Mouse (Mus musculus) stomach, embryonic 16.5 days (tissue): ENCODE data around the gene Gm17606. TPM values are rescaled to one million over a fixed set of nuclear protein-coding genes. Genes with fewer than 3 reads are reported as not detected.

Experiments
- ATAC-seq: fragments of 200-750 bp; cut with Nextera tagmentation; 2 replicates; pipeline ENCODE4 v1.8.0; 2017; ENCODE audit warnings: moderate number of reproducible peaks, moderate TSS enrichment; ENCODE audit not compliant: insufficient read depth, low FRiP score
- H3K27ac ChIP-seq: fragments of 300-500 bp; sonication (generic); 2 replicates; pipeline ENCODE4 v1.5.1; 2014; ENCODE audit warnings: low read length
- H3K27me3 ChIP-seq: fragments of 300-500 bp; sonication (generic); 2 replicates; pipeline ENCODE4 v1.6.1; 2014; ENCODE audit warnings: low read length, control low read depth, mixed read lengths; ENCODE audit not compliant: control insufficient read depth, insufficient read depth
- H3K36me3 ChIP-seq: fragments of 300-500 bp; sonication (generic); 2 replicates; pipeline ENCODE4 v1.6.1; 2014; ENCODE audit warnings: low read length; ENCODE audit not compliant: control insufficient read depth, insufficient read depth
- H3K4me1 ChIP-seq: fragments of 300-500 bp; sonication (generic); 2 replicates; pipeline ENCODE4 v1.6.1; 2014; ENCODE audit warnings: low read length, control low read depth, mixed read lengths; ENCODE audit not compliant: control insufficient read depth, insufficient read depth
- H3K4me2 ChIP-seq: fragments of 300-500 bp; sonication (generic); 2 replicates; pipeline ENCODE4 v1.6.1; 2014; ENCODE audit warnings: low read depth, low read length, mixed read lengths
- H3K4me3 ChIP-seq: fragments of 300-500 bp; sonication (generic); replicated peaks from 2 replicates; pipeline ENCODE4 v1.5.1; 2014; ENCODE audit warnings: mild to moderate bottlenecking, low read length
- H3K9ac ChIP-seq: fragments of 300-500 bp; sonication (generic); 2 replicates; pipeline ENCODE4 v1.6.1; 2014; ENCODE audit warnings: low read length
- H3K9me3 ChIP-seq: fragments of 300-500 bp; sonication (generic); replicated peaks from 2 replicates; pipeline ENCODE4 v1.6.1; 2016; ENCODE audit warnings: low read length, control low read depth; ENCODE audit not compliant: control insufficient read depth
- WGBS: fragments of 180-500 bp; shearing (Covaris S2); extraction: QIAGEN DNeasy Blood & Tissue Kit; methylation state at CpG from one replicate; pipeline ENCODE4 v1.1.7; 2014; 5-methylcytosine and 5-hydroxymethylcytosine counted together
- polyA plus RNA-seq: library from polyadenylated mRNA; unstranded; fragments of >200 nt; fragmentation: Nextera tagmentation; extraction: Ambion mirVana; gene quantifications from 2 replicates; pipeline ENCODE4 v1.2.1, GENCODE M21; 2015

The Gm17606 gene
- polyA plus RNA-seq, 1 experiment from 2014 or later = not detected

DNA sequence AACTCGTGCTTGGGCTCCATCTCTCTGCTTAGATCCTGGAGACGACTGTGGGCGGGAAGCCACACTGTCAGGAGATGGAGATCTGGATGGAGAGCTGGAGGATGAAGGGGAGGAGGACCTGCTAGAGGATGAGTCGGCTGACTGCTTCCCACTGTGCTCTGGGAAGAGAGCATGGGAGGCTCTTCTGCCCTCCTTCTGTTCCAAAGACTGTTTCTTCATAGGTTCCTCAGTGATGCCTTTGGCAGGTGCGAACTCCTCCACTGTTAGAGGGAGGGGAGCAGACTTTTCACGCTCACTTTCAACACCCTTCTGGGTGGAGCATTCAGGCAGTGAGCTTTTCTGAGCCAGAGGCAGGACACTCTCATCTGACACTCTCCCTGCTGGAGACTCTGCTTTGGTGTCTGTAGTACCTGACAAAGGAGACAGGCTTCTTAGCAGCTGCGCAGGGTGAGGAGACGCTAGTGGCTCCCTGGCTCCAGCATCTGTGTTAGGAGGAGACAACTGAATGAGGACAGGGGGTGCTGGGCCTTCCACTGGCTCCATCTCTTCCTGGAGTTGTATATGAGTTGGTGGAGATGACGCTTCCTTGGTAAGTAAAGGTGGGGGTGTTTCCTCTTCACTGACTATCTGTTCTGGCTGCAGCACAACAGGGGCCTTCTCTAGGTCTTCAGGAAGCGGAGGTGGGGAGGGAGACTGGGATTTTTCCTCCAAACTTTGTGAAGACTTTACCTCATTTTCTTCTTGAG, 23.9 kb downstream of the Gm17606 start:
- no peak for ATAC-seq
- WGBS = 92% methylated on average over 10 of the region's 10 CpGs
- Histone ChIP-seq H3K4me2 (no peak overlapping the region), H3K4me3 (no peak overlapping the region), H3K27ac (no peak overlapping the region), H3K9me3 (no peaks in the 10 kb centered on the region), H3K4me1 (no peaks in the 10 kb centered on the region), H3K9ac (no peak overlapping the region), H3K27me3 (no peaks in the 10 kb centered on the region), H3K36me3 (peaks cover 47% of the 10 kb centered on the region)

DNA sequence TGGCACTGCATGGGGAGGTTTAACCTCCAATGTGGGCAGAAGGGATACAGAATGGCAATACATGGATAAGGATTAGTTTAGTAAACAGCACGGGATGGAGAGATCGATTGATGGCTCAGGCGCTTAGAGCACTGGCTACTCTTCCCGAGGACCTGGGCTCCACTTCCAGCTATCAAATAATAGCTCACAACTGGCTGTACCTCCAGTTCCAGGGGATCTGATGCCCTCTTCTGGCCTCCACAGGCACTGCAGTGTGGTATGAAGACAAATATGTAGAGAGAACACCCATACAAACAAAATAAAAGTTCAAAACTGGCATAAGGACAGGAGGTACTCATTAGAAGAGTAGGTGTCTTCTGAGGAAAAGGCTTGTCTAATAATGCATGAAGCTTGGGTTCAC, 28.6 kb downstream of the Gm17606 start:
- no peak overlapping the region for H3K9ac ChIP-seq
- ATAC-seq = no peak
- no peak overlapping the region for H3K4me2 ChIP-seq
- 79% methylated on average over 4 of the region's 4 CpGs for WGBS
- no peaks in the 10 kb centered on the region for H3K4me1 ChIP-seq
- no peak overlapping the region for H3K4me3 ChIP-seq
- H3K9me3 ChIP-seq = no peaks in the 10 kb centered on the region
- no peak overlapping the region for H3K27ac ChIP-seq
- H3K36me3 ChIP-seq = peaks cover 27% of the 10 kb centered on the region
- H3K27me3 ChIP-seq = no peaks in the 10 kb centered on the region

- H3K4me2 ChIP-seq = no peak overlapping the region
- H3K36me3 ChIP-seq = peaks cover 22% of the 10 kb centered on the region
- 72% methylated on average over 2 of the region's 2 CpGs for WGBS
- H3K9ac ChIP-seq = no peak overlapping the region
- H3K4me3 ChIP-seq = no peak overlapping the region
- ATAC-seq = no peak
- H3K4me1 ChIP-seq = no peaks in the 10 kb centered on the region
- no peaks in the 10 kb centered on the region for H3K27me3 ChIP-seq
- no peaks in the 10 kb centered on the region for H3K9me3 ChIP-seq
- no peak overlapping the region for H3K27ac ChIP-seq
Measured at GRCm38 (mm10) chr14:54674317-54674716, 33.6 kb downstream of the Gm17606 start.

DNA sequence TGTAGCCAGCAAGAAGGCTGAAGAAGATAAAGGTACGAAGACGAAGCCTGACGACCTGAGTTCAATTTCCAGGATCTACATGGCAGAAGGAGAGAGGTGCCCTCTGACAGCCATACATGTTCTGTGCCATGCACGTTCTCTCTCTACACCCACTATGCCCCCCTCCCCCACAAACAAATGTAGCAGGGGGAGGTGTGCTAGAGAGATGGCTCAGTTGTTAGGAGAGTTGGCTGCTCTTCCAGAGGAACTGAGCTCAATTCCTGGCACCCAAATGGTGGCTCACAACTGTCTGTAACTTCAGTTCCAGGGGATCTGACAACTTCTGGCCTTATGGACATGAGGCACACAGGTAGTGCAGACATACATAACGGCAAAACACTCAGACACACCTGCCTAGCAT, 35.5 kb downstream of the Gm17606 start:
- H3K9me3 ChIP-seq = no peaks in the 10 kb centered on the region
- H3K27me3 ChIP-seq = no peaks in the 10 kb centered on the region
- no peak overlapping the region for H3K27ac ChIP-seq
- no peak overlapping the region for H3K4me2 ChIP-seq
- WGBS = 82% methylated on average over 5 of the region's 5 CpGs
- no peak for ATAC-seq
- peaks cover 18% of the 10 kb centered on the region for H3K36me3 ChIP-seq
- no peak overlapping the region for H3K4me3 ChIP-seq
- H3K9ac ChIP-seq = no peak overlapping the region
- no peaks in the 10 kb centered on the region for H3K4me1 ChIP-seq

GRCm38 (mm10) chr14:54678657-54679304, 38.0 kb downstream of the Gm17606 start:
- Histone ChIP-seq H3K4me3 (no peak overlapping the region), H3K9me3 (no peaks in the 10 kb centered on the region), H3K36me3 (peaks cover 18% of the 10 kb centered on the region), H3K9ac (no peak overlapping the region), H3K4me1 (no peaks in the 10 kb centered on the region), H3K27ac (no peak overlapping the region), H3K27me3 (no peaks in the 10 kb centered on the region), H3K4me2 (no peak overlapping the region)
- WGBS = 80% methylated on average over 16 of the region's 16 CpGs
- no peak for ATAC-seq

DNA sequence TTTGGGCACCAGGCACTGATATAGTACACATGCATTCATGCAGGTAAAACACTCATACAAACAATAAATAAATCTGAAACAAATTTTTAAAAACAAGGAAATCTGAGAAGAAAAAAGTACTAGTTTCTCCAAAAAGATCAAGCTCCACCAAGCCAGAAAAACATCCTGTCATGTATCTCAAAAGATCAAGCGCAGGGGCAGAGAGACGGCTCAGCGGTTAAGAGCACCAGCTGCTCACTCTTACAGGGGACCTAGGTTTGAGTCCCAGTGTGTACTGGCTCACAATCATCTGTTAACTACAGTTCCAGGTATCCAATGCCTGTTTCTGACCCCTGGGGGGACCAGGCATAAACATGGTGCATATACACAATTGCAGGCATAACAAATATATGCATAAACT, 41.6 kb downstream of the Gm17606 start:
- H3K27ac ChIP-seq = no peak overlapping the region
- WGBS = 86% methylated on average over 3 of the region's 3 CpGs
- peaks cover 8% of the 10 kb centered on the region for H3K4me1 ChIP-seq
- H3K4me2 ChIP-seq = no peak overlapping the region
- ATAC-seq = no peak
- peaks cover 3% of the 10 kb centered on the region for H3K36me3 ChIP-seq
- H3K9me3 ChIP-seq = no peaks in the 10 kb centered on the region
- no peaks in the 10 kb centered on the region for H3K27me3 ChIP-seq
- H3K9ac ChIP-seq = no peak overlapping the region
- no peak overlapping the region for H3K4me3 ChIP-seq

DNA sequence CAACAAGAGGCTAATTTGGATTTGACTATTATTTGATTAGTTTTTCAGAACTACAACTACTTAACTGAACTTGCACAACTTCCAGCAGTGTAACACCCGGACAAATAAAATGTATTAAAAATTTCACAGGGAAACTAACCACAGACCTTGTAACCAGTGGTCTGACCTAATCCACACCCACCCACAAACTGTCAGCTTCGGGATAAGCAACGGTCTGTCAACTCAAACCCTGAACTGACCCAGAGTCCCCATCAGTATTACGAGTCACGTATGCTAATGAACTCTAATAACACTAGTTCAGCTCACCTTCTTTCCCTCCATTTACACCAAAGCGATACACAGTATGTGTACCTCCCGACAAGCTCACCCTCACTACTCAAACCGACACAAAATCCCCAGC, 44.7 kb downstream of the Gm17606 start:
- no peaks in the 10 kb centered on the region; the same call in 1 of the 2 replicates for H3K36me3 ChIP-seq
- H3K4me1 ChIP-seq = peaks cover 18% of the 10 kb centered on the region
- peak overlapping the region; percentile 84 for H3K4me3 ChIP-seq
- H3K27ac ChIP-seq = peak overlapping the region; percentile 97
- peak overlapping the region; percentile 86 for H3K4me2 ChIP-seq
- ATAC-seq = no peak
- H3K9ac ChIP-seq = peak overlapping the region; percentile 95
- no peaks in the 10 kb centered on the region for H3K27me3 ChIP-seq
- 5% methylated on average over 8 of the region's 8 CpGs for WGBS
- H3K9me3 ChIP-seq = no peaks in the 10 kb centered on the region

GRCm38 (mm10) chr14:54686063-54686521, 45.3 kb downstream of the Gm17606 start, which contains the start of gene 1700123O20Rik:
TSS of gene 1700123O20Rik (plus strand) at chr14:54686216.
- under 1% methylated on average over 41 of the region's 41 CpGs for WGBS
- Histone ChIP-seq H3K9ac (peak within 1 kb of the TSS; percentile 95), H3K4me3 (peak within 1 kb of the TSS; percentile 84), H3K4me2 (peak within 1 kb of the TSS; percentile 86), H3K4me1 (peaks cover 18% of the 10 kb centered on the region), H3K36me3 (peaks cover 5% of the 10 kb centered on the region), H3K9me3 (no peaks in the 10 kb centered on the region), H3K27ac (peak within 1 kb of the TSS; percentile 97), H3K27me3 (no peaks in the 10 kb centered on the region)
- peak; percentile 76 for ATAC-seq

- H3K4me3 ChIP-seq = peak within 1 kb of the TSS; percentile 84
- WGBS = under 1% methylated on average over 44 of the region's 44 CpGs
- no peaks in the 10 kb centered on the region for H3K27me3 ChIP-seq
- no peaks in the 10 kb centered on the region for H3K9me3 ChIP-seq
- peak within 1 kb of the TSS; percentile 86 for H3K4me2 ChIP-seq
- H3K4me1 ChIP-seq = peaks cover 18% of the 10 kb centered on the region
- peak within 1 kb of the TSS; percentile 97 for H3K27ac ChIP-seq
- H3K36me3 ChIP-seq = peaks cover 5% of the 10 kb centered on the region
- peak; percentile 97 for ATAC-seq
- H3K9ac ChIP-seq = peak within 1 kb of the TSS; percentile 95
Measured at GRCm38 (mm10) chr14:54686522-54687143, 45.9 kb downstream of the Gm17606 start, which contains the start of gene Acin1. TSS of gene Acin1 (minus strand) at chr14:54686931.
